Mouse (Mus musculus) embryonic fibroblast, embryonic 13.5 days (primary cell): ENCODE data around the gene Tnnc2.

Source experiments
- CTCF ChIP-seq: IDR thresholded peaks from 2 replicates; pipeline ENCODE4 v1.5.1; 2011; ENCODE audit warnings: mild to moderate bottlenecking, control low read depth, low read length, moderate library complexity, borderline replicate concordance; ENCODE audit not compliant: insufficient read depth
- POLR2A ChIP-seq: IDR thresholded peaks from 2 replicates; pipeline ENCODE4 v1.6.1; 2011; ENCODE audit warnings: low read depth, mild to moderate bottlenecking, control low read depth, low read length, moderate library complexity

DNA sequence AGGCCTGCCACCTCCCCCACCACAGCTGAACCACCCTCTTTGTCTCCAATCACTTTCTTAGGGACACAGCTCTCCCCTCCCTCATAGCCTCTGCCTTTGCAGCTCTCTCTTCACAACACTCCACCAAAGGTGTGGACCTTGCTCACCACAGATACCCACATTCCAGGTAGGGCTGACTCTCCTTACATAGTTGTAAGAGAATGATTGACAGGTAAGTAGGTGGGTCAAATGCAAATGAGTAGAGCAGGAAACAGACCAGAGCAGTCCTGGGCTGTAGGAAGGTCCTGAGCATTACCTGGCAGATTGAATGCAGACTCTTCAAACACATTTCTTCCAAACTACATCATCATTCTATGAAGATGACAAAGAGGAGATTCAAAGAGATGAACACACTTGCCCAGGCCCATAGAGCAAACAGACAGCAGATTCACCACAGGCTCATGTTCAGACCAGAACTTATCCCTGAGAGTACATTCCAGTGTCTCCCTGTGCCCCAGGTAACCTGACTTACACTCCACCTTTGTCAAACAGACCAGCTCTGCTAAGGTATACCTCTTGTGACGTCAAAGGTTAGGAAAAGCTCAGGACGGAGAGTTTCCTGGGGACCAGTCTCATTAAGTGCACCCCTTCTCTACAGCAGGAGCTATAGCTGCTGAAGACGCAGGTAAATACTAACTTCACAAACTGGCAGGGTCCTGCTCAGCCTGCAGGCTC, 42.2 kb downstream of the Tnnc2 start:
- TF ChIP-seq CTCF (no peak), POLR2A (no peak)
